Mouse (Mus musculus): Measurements from ENCODE around the gene Clcnkb. TPM values are rescaled to one million over a fixed set of nuclear protein-coding genes. Genes with fewer than 3 reads are reported as not detected.

Clcnkb gene
- polyA plus RNA-seq, 1 experiment from 2014 or later: not detected

DNA sequence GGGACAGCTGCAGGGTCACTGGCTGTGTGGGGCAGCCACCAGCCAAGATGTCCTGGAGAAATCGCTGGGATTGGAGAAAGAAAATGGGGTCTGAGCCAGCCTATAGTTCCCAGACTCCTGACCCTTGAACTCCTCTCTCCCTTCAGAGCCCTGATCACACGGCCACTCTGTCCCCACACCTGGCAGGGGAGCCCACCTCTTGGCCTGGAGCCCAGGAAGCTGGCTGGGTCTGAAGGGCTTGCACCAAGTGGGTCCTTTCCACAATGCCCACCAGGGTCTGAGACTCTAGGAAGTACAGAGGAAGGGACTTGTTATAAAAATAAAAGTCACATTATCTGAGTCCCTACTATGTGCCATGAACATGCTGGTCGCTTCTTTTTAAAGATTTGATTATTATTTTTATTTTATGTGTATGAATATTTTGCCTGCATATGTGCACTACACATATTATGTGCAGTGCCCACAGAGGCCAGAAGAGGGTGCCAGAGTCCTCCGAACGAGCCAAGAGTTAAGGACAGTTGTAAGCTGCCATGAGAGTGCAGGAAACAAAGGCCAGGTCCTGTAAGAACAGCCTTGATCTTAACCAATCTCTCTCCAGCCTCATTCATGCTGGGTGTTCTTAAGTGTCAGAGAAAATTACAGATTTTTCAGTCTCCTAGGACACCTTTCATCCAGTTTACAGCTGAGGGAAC is 28.6 kb downstream of the Clcnkb start:
- H3K4me1 ChIP-seq (replicated peaks; ENCODE audit: control insufficient read depth, insufficient read depth, low read length): peaks cover 4% of the 10 kb centered on the region; the same call in 1 of the 2 replicates
- no peaks in the 10 kb centered on the region for H3K36me3 ChIP-seq (ENCODE audit: control insufficient read depth, insufficient read depth, low read length)
- WGBS: 23% methylated on average over 5 of the region's 5 CpGs
- peaks cover 27% of the 10 kb centered on the region for H3K27me3 ChIP-seq (ENCODE audit: control insufficient read depth, insufficient read depth, low read length)
- no peak overlapping the region for H3K4me2 ChIP-seq (ENCODE audit: low read depth, low read length, severe bottlenecking)
- DNase-seq (ENCODE audit: low spot score) (peak; percentile 83), ATAC-seq (replicated peaks; ENCODE audit: low FRiP score) (0 out of 2 replicates have a peak, but pooled peaks have one; percentile 45)
- H3K9me3 ChIP-seq (ENCODE audit: control insufficient read depth, low read length): no peaks in the 10 kb centered on the region
- H3K4me3 ChIP-seq (ENCODE audit: low read depth, low read length): no peak overlapping the region
- H3K9ac ChIP-seq (ENCODE audit: low read length): no peak overlapping the region
- no peak overlapping the region for H3K27ac ChIP-seq (ENCODE audit: low read depth, low read length)

- H3K36me3 ChIP-seq (ENCODE audit: control insufficient read depth, insufficient read depth, low read length): no peaks in the 10 kb centered on the region
- 70% methylated on average over 7 of the region's 7 CpGs for WGBS
- H3K9ac ChIP-seq (ENCODE audit: low read length): no peak overlapping the region
- ATAC-seq (replicated peaks; ENCODE audit: low FRiP score) (no peak), DNase-seq (ENCODE audit: low spot score) (no peak)
- H3K4me1 ChIP-seq (replicated peaks; ENCODE audit: control insufficient read depth, insufficient read depth, low read length): peaks cover 6% of the 10 kb centered on the region; the same call in 1 of the 2 replicates
- H3K4me3 ChIP-seq (ENCODE audit: low read depth, low read length): no peak overlapping the region
- no peak overlapping the region for H3K4me2 ChIP-seq (ENCODE audit: low read depth, low read length, severe bottlenecking)
- no peak overlapping the region for H3K27ac ChIP-seq (ENCODE audit: low read depth, low read length)
- H3K9me3 ChIP-seq (ENCODE audit: control insufficient read depth, low read length): no peaks in the 10 kb centered on the region
- H3K27me3 ChIP-seq (ENCODE audit: control insufficient read depth, insufficient read depth, low read length): peaks cover 36% of the 10 kb centered on the region
Observed at GRCm38 (mm10) chr4:141386150-141386549, 29.7 kb downstream of the Clcnkb start.

GRCm38 (mm10) chr4:141385275-141385674 is 30.5 kb downstream of the Clcnkb start:
- DNase-seq (ENCODE audit: low spot score): peak; percentile 79
- WGBS: 1% methylated on average over 7 of the region's 7 CpGs
- peaks cover 36% of the 10 kb centered on the region for H3K27me3 ChIP-seq (ENCODE audit: control insufficient read depth, insufficient read depth, low read length)
- H3K4me3 ChIP-seq (ENCODE audit: low read depth, low read length): no peak overlapping the region
- ATAC-seq (replicated peaks; ENCODE audit: low FRiP score): peak; percentile 49; the same call in 1 of the 2 replicates
- no peak overlapping the region for H3K4me2 ChIP-seq (ENCODE audit: low read depth, low read length, severe bottlenecking)
- H3K9ac ChIP-seq (ENCODE audit: low read length): no peak overlapping the region
- H3K4me1 ChIP-seq (replicated peaks; ENCODE audit: control insufficient read depth, insufficient read depth, low read length): peaks cover 6% of the 10 kb centered on the region; the same call in 1 of the 2 replicates
- no peaks in the 10 kb centered on the region for H3K9me3 ChIP-seq (ENCODE audit: control insufficient read depth, low read length)
- H3K27ac ChIP-seq (ENCODE audit: low read depth, low read length): no peak overlapping the region
- H3K36me3 ChIP-seq (ENCODE audit: control insufficient read depth, insufficient read depth, low read length): no peaks in the 10 kb centered on the region

DNA sequence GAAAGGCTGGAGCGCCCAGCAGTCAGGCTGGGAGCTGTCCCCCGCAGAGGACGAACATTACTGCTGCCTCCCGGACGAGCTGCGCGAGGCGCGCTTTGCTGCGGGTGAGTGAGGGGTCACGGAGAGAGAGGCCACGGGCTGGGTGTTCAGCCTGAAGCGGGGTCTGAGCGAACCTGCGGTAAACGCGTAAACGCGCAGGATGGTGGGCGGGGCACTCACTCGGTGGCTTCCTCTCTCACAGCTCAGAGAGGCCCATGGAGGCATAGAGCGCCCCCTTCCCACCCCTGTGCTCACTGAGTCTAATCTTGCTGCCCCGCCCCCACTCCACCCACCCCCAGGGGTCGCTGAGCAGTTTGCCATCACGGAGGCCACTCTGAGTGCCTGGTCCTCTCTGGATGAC is 33.4 kb downstream of the Clcnkb start:
- H3K27ac ChIP-seq (ENCODE audit: low read depth, low read length): no peak overlapping the region
- H3K36me3 ChIP-seq (ENCODE audit: control insufficient read depth, insufficient read depth, low read length): no peaks in the 10 kb centered on the region
- peaks cover 36% of the 10 kb centered on the region for H3K27me3 ChIP-seq (ENCODE audit: control insufficient read depth, insufficient read depth, low read length)
- ATAC-seq (replicated peaks; ENCODE audit: low FRiP score): no peak; the same call in 1 of the 2 replicates
- peak overlapping the region; percentile 22 for H3K4me3 ChIP-seq (ENCODE audit: low read depth, low read length)
- no peak overlapping the region for H3K9ac ChIP-seq (ENCODE audit: low read length)
- H3K4me1 ChIP-seq (replicated peaks; ENCODE audit: control insufficient read depth, insufficient read depth, low read length): peaks cover 6% of the 10 kb centered on the region; the same call in 1 of the 2 replicates
- H3K4me2 ChIP-seq (ENCODE audit: low read depth, low read length, severe bottlenecking): peak overlapping the region; percentile 52
- peak; percentile 71 for DNase-seq (ENCODE audit: low spot score)
- H3K9me3 ChIP-seq (ENCODE audit: control insufficient read depth, low read length): no peaks in the 10 kb centered on the region
- WGBS: under 1% methylated on average over 25 of the region's 25 CpGs

GRCm38 (mm10) chr4:141379674-141380073 is 36.1 kb downstream of the Clcnkb start:
- no peak overlapping the region for H3K27ac ChIP-seq (ENCODE audit: low read depth, low read length)
- peaks cover 6% of the 10 kb centered on the region; the same call in 1 of the 2 replicates for H3K4me1 ChIP-seq (replicated peaks; ENCODE audit: control insufficient read depth, insufficient read depth, low read length)
- H3K4me3 ChIP-seq (ENCODE audit: low read depth, low read length): no peak overlapping the region
- no peaks in the 10 kb centered on the region for H3K9me3 ChIP-seq (ENCODE audit: control insufficient read depth, low read length)
- peaks cover 32% of the 10 kb centered on the region for H3K27me3 ChIP-seq (ENCODE audit: control insufficient read depth, insufficient read depth, low read length)
- H3K4me2 ChIP-seq (ENCODE audit: low read depth, low read length, severe bottlenecking): no peak overlapping the region
- WGBS: 60% methylated on average over 8 of the region's 8 CpGs
- ATAC-seq (replicated peaks; ENCODE audit: low FRiP score): no peak
- no peak for DNase-seq (ENCODE audit: low spot score)
- no peaks in the 10 kb centered on the region for H3K36me3 ChIP-seq (ENCODE audit: control insufficient read depth, insufficient read depth, low read length)
- H3K9ac ChIP-seq (ENCODE audit: low read length): no peak overlapping the region

DNA sequence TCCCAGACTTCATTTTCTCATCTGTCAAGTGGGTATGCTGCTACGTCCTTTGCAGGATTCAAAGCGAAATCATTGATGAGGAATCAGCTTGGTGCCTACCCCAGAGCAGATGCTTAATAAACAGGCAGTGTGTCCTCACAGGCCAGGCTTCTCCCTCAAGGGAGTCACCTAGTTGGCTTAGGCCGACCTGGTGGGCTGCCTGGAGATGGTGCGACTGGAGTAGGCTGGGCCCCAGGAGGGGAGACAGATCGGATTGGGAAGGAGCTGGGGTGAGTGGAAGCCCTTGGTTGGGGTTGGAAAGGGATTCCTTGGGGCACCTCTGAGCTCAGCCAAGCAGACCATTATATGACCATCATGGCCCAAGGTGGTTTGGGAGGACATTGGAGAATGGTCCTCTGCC is 43.4 kb downstream of the Clcnkb start:
- WGBS: 92% methylated on average over 5 of the region's 5 CpGs
- H3K9me3 ChIP-seq (ENCODE audit: control insufficient read depth, low read length): no peaks in the 10 kb centered on the region
- no peak overlapping the region for H3K4me3 ChIP-seq (ENCODE audit: low read depth, low read length)
- DNase-seq (ENCODE audit: low spot score): no peak
- peaks cover 10% of the 10 kb centered on the region for H3K27me3 ChIP-seq (ENCODE audit: control insufficient read depth, insufficient read depth, low read length)
- no peak overlapping the region for H3K4me2 ChIP-seq (ENCODE audit: low read depth, low read length, severe bottlenecking)
- H3K36me3 ChIP-seq (ENCODE audit: control insufficient read depth, insufficient read depth, low read length): no peaks in the 10 kb centered on the region
- H3K9ac ChIP-seq (ENCODE audit: low read length): no peak overlapping the region
- no peak for ATAC-seq (replicated peaks; ENCODE audit: low FRiP score)
- H3K4me1 ChIP-seq (replicated peaks; ENCODE audit: control insufficient read depth, insufficient read depth, low read length): 0 out of 2 replicates have a peak, but pooled peaks cover 5% of the 10 kb centered on the region
- no peak overlapping the region for H3K27ac ChIP-seq (ENCODE audit: low read depth, low read length)

DNA sequence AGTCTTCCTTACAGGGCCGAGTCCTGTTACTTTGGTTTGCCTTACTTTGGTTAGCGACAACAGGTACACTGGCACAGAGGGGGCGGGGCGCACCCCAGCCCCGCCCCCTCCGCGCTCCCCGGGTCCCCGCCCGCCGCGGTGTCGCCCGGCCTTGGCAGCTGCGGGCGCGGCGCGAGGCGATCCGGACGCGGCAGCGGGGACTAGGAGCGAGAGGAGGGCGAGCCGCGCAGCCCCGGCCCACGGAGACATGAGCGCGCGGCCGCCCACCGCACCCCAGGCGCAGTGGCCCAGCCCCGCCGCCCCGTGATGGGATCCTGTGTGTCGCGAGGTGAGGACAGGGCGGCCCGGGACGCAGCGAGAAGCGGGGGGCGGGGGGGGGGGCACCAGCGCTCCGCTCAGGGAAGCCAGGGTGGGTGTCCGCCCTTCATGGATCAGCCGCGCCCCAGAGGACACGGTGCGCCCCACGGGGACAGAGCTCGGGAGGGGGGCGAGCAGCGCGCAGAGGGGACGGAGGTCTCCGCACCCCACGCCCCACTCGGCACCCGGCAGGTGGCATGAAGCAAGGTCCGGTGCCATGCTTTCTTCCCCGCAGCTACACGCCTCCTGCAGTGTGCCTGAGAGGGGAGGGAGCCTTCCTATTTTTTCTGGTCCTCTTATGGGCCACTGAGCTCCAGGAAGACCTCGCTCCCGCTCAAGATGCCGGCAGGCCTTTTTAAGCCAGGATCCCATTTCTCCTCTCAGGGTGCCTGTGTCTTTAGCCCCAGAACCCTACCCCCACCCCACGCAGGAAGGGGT is 47.6 kb downstream of the Clcnkb start, which contains the start of gene Fam131c:
Gene Fam131c (plus strand): TSS at position 224 of the 795 bp plus-strand sequence.
- Histone ChIP-seq H3K4me1 (replicated peaks; ENCODE audit: control insufficient read depth, insufficient read depth, low read length) (0 out of 2 replicates have a peak, but pooled peaks cover 5% of the 10 kb centered on the region), H3K4me3 (ENCODE audit: low read depth, low read length) (peak within 1 kb of the TSS; percentile 55), H3K36me3 (ENCODE audit: control insufficient read depth, insufficient read depth, low read length) (no peaks in the 10 kb centered on the region), H3K27ac (ENCODE audit: low read depth, low read length) (no peak within 1 kb of the TSS), H3K9ac (ENCODE audit: low read length) (peak within 1 kb of the TSS; percentile 49), H3K4me2 (ENCODE audit: low read depth, low read length, severe bottlenecking) (peak within 1 kb of the TSS; percentile 99), H3K27me3 (ENCODE audit: control insufficient read depth, insufficient read depth, low read length) (peaks cover 22% of the 10 kb centered on the region), H3K9me3 (ENCODE audit: control insufficient read depth, low read length) (no peaks in the 10 kb centered on the region)
- WGBS: under 1% methylated on average over 64 of the region's 71 CpGs
- DNase-seq (ENCODE audit: low spot score) (peak; percentile 69), ATAC-seq (replicated peaks; ENCODE audit: low FRiP score) (peak; percentile 62)

- DNase-seq (ENCODE audit: low spot score): no peak
- WGBS: 68% methylated on average over 7 of the region's 7 CpGs
- peaks cover 22% of the 10 kb centered on the region for H3K27me3 ChIP-seq (ENCODE audit: control insufficient read depth, insufficient read depth, low read length)
- no peak for ATAC-seq (replicated peaks; ENCODE audit: low FRiP score)
- H3K36me3 ChIP-seq (ENCODE audit: control insufficient read depth, insufficient read depth, low read length): no peaks in the 10 kb centered on the region
- H3K4me1 ChIP-seq (replicated peaks; ENCODE audit: control insufficient read depth, insufficient read depth, low read length): 0 out of 2 replicates have a peak, but pooled peaks cover 5% of the 10 kb centered on the region
- H3K27ac ChIP-seq (ENCODE audit: low read depth, low read length): no peak overlapping the region
- H3K4me3 ChIP-seq (ENCODE audit: low read depth, low read length): no peak overlapping the region
- no peak overlapping the region for H3K9ac ChIP-seq (ENCODE audit: low read length)
- H3K4me2 ChIP-seq (ENCODE audit: low read depth, low read length, severe bottlenecking): no peak overlapping the region
- no peaks in the 10 kb centered on the region for H3K9me3 ChIP-seq (ENCODE audit: control insufficient read depth, low read length)
Observed at GRCm38 (mm10) chr4:141365876-141366275, 49.9 kb downstream of the Clcnkb start.

Measured in forebrain, embryonic 11.5 days (tissue).